Mouse (Mus musculus) gastrocnemius, postnatal 14 days (tissue): ENCODE results near the gene Aaas. TPM values are rescaled to one million over a fixed set of nuclear protein-coding genes. Genes with fewer than 3 reads are reported as not detected.
A peak's percentile ranks its signal among the peaks of the same experiment; 100 is the strongest.
"Not testable (repeated sequence)": the region's sequence is repeated elsewhere in the genome, so short reads cannot be mapped to it uniquely, and the experiment has no call there.

Source experiments
- DNase-seq: peaks from one replicate; pipeline ENCODE4 v3.0.0; 2021; ENCODE audit warnings: mixed read lengths
- intact Hi-C: fragments of 180-260 bp; cut with DNase I; formaldehyde crosslinking; loops from one replicate; pipeline ENCODE4 v1.15.1; 2025; ENCODE audit warnings: low total_unique reads
- total RNA-seq, 2 experiments: library from RNA; stranded (reverse); gene quantifications; 2 replicates each; pipeline ENCODE4 v1.2.3; 2021

The Aaas gene
- total RNA-seq, 2 experiments from 2014 or later: 7.2 to 8.4 TPM

- no peak for DNase-seq
- intact Hi-C loops: no loop called here
These were observed 12.1 kb upstream of the Aaas start for GRCm38 (mm10) chr15:102362648-102363047.

GRCm38 (mm10) chr15:102358834-102359233, 8.3 kb upstream of the Aaas start:
- intact Hi-C loops: no loop called here
- DNase-seq: no peak

- intact Hi-C loops: no loop called here
- DNase-seq: no peak
These were observed 7.6 kb upstream of the Aaas start for GRCm38 (mm10) chr15:102358126-102358525.

- intact Hi-C loops: no loop called here
- no peak for DNase-seq
These were observed 6.1 kb upstream of the Aaas start for GRCm38 (mm10) chr15:102356501-102357325.

- DNase-seq: peak; percentile 35
- intact Hi-C loops: no loop called here
These were observed 5.4 kb upstream of the Aaas start for GRCm38 (mm10) chr15:102355871-102356441.

GRCm38 (mm10) chr15:102355134-102355870, 4.7 kb upstream of the Aaas start:
- intact Hi-C loops: no loop called here
- peak; percentile 46 for DNase-seq

GRCm38 (mm10) chr15:102353986-102354385, 3.4 kb upstream of the Aaas start:
- intact Hi-C loops: no loop called here
- DNase-seq: no peak

- intact Hi-C loops: no loop called here
These were observed 1.6 kb upstream of the Aaas start for GRCm38 (mm10) chr15:102352177-102352576.

GRCm38 (mm10) chr15:102350942-102351291, 346 bp upstream of the Aaas start:
- intact Hi-C loops: no loop called here
- DNase-seq: no peak

More at GRCm38 (mm10) chr15:102352177-102352576, 1.6 kb upstream of the Aaas start:
- DNase-seq: no peak

GRCm38 (mm10) chr15:102346444-102346843, 4.1 kb downstream of the Aaas start:
- no peak for DNase-seq
- intact Hi-C loops: no loop called here

- intact Hi-C loops: loop anchor here (5.0 kb wide), 1 partner anchor 33 kb away; no protein-coding TSS in a partner anchor
- DNase-seq: no peak
These were observed 6.1 kb downstream of the Aaas start for GRCm38 (mm10) chr15:102344490-102344889.

GRCm38 (mm10) chr15:102341580-102341979, 9.0 kb downstream of the Aaas start:
- DNase-seq: peak; percentile 33
- intact Hi-C loops: loop anchor here (5.0 kb wide), 1 partner anchor 36 kb away; no protein-coding TSS in a partner anchor

- intact Hi-C loops: loop anchor here (5.0 kb wide), 1 partner anchor 38 kb away; no protein-coding TSS in a partner anchor
- DNase-seq: no peak
These were observed 11.0 kb downstream of the Aaas start for GRCm38 (mm10) chr15:102339612-102340011.

GRCm38 (mm10) chr15:102336946-102337345, 13.6 kb downstream of the Aaas start:
- intact Hi-C loops: no loop called here
- DNase-seq: no peak

- intact Hi-C loops, DNase-seq: not testable (repeated sequence)
These were observed 14.6 kb downstream of the Aaas start for GRCm38 (mm10) chr15:102335925-102336324.

- intact Hi-C loops: no loop called here
- DNase-seq: no peak
These were observed 15.3 kb downstream of the Aaas start for GRCm38 (mm10) chr15:102335254-102335653.

- intact Hi-C loops: no loop called here
These were observed 19.0 kb downstream of the Aaas start, which contains the start of gene Myg1 for GRCm38 (mm10) chr15:102331610-102332015. Gene Myg1, plus strand, starts transcription at chr15:102331709.

GRCm38 (mm10) chr15:102326892-102327291, 23.7 kb downstream of the Aaas start:
- DNase-seq: no peak
- intact Hi-C loops: no loop called here

More at GRCm38 (mm10) chr15:102331610-102332015, 19.0 kb downstream of the Aaas start, which contains the start of gene Myg1:
- peak; percentile 78 for DNase-seq

- peak; percentile 86 for DNase-seq
- intact Hi-C loops: no loop called here
These were observed 24.5 kb downstream of the Aaas start, which contains the start of gene Pfdn5 for GRCm38 (mm10) chr15:102326022-102326576. Gene Pfdn5, plus strand, starts transcription at chr15:102326116.
